Mouse (Mus musculus) E14TG2a.4 (cell line): ENCODE measurements around the gene Pla2g4c.

Experiments
- CTCF ChIP-seq: conservative IDR thresholded peaks from 2 replicates; pipeline ENCODE4 v1.5.1; 2014; ENCODE audit warnings: low read length
- NANOG ChIP-seq: IDR thresholded peaks from 2 replicates; pipeline ENCODE4 v1.6.1; 2014; ENCODE audit warnings: borderline replicate concordance, low read length, mixed read lengths

DNA sequence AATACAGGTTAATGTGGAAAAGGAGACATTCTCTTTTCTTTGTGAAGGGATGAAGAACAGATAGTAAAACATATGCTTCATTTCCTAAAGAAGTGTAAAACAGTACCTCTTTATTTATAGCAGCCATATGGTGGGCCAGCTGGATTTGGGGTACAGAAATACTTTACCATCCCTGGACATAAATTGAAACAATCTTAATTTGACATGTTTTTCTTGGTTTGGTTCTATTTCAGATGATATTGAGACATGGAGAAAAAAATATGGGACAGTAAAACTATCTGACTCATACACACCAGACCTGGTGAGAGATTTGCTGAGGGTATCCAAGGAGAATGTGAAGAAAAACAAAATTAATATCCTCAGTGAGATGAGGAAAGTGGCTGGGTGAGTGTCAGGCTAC lies 31.5 kb downstream of the Pla2g4c start:
- TF ChIP-seq CTCF (no peak), NANOG (no peak)
